Mouse (Mus musculus) midbrain, postnatal 0 days (tissue): ENCODE data around the gene Dazap2. TPM values are rescaled to one million over a fixed set of nuclear protein-coding genes. Genes with fewer than 3 reads are reported as not detected.

Experiments
- ATAC-seq: fragments of 200-750 bp; cut with Nextera tagmentation; 2 replicates; pipeline ENCODE4 v1.8.0; 2017; ENCODE audit warnings: moderate number of reproducible peaks, mild to moderate bottlenecking, moderate TSS enrichment, moderate library complexity; ENCODE audit not compliant: low FRiP score
- DNase-seq: peaks from one replicate; pipeline ENCODE4 v3.0.0-alpha.2; 2015; ENCODE audit warnings: low spot score
- H3K27ac ChIP-seq: fragments of 300-500 bp; sonication (generic); 2 replicates; pipeline ENCODE4 v1.5.1; 2014; ENCODE audit warnings: low read depth, mild to moderate bottlenecking, low read length, mixed read lengths
- H3K27me3 ChIP-seq: fragments of 300-500 bp; sonication (generic); 2 replicates; pipeline ENCODE4 v1.6.1; 2014; ENCODE audit warnings: low read length, control low read depth, mixed read lengths; ENCODE audit not compliant: insufficient read depth
- H3K36me3 ChIP-seq: fragments of 300-500 bp; sonication (generic); 2 replicates; pipeline ENCODE4 v1.6.1; 2014; ENCODE audit warnings: low read length, control low read depth, mixed read lengths; ENCODE audit not compliant: insufficient read depth
- H3K4me1 ChIP-seq: fragments of 300-500 bp; sonication (generic); 2 replicates; pipeline ENCODE4 v1.6.1; 2014; ENCODE audit warnings: mild to moderate bottlenecking, control low read depth, antibody characterized with exemption, low read length, mixed read lengths; ENCODE audit not compliant: insufficient read depth
- H3K4me2 ChIP-seq: fragments of 300-500 bp; sonication (generic); 2 replicates; pipeline ENCODE4 v1.6.1; 2014; ENCODE audit warnings: low read depth, mild to moderate bottlenecking, low read length, mixed read lengths; ENCODE audit not compliant: poor library complexity, severe bottlenecking
- H3K4me3 ChIP-seq: fragments of 300-500 bp; sonication (generic); 2 replicates; pipeline ENCODE4 v1.5.1; 2014; ENCODE audit warnings: low read depth, mild to moderate bottlenecking, low read length, moderate library complexity
- H3K9ac ChIP-seq: fragments of 300-500 bp; sonication (generic); replicated peaks from 2 replicates; pipeline ENCODE4 v1.6.1; 2014; ENCODE audit warnings: mild to moderate bottlenecking, low read length, moderate library complexity, mixed read lengths; ENCODE audit not compliant: poor library complexity, severe bottlenecking
- H3K9me3 ChIP-seq: fragments of 300-500 bp; sonication (generic); 2 replicates; pipeline ENCODE4 v1.6.1; 2016; ENCODE audit warnings: low read length, control low read depth
- CTCF ChIP-seq: IDR thresholded peaks from 2 replicates; pipeline ENCODE4 v1.5.1; 2016; ENCODE audit warnings: antibody characterized with exemption, mild to moderate bottlenecking
- WGBS: fragments of 180-500 bp; shearing (Covaris S2); extraction: QIAGEN DNeasy Blood & Tissue Kit; methylation state at CpG from one replicate; pipeline ENCODE4 v1.1.7; 2014; 5-methylcytosine and 5-hydroxymethylcytosine counted together
- polyA plus RNA-seq: library from polyadenylated mRNA; unstranded; fragments of >200 nt; fragmentation: Nextera tagmentation; extraction: Ambion mirVana; gene quantifications from 2 replicates; pipeline ENCODE4 v1.2.1, GENCODE M21; 2015
- total RNA-seq: library from RNA; depleted of rRNA; stranded (reverse); fragments of >200 nt; gene quantifications from 2 replicates; pipeline ENCODE4 v1.2.3, GENCODE M21; 2014

Gene Dazap2
- total and polyA plus RNA-seq, 2 experiments from 2014 or later: 133 to 148 TPM

DNA sequence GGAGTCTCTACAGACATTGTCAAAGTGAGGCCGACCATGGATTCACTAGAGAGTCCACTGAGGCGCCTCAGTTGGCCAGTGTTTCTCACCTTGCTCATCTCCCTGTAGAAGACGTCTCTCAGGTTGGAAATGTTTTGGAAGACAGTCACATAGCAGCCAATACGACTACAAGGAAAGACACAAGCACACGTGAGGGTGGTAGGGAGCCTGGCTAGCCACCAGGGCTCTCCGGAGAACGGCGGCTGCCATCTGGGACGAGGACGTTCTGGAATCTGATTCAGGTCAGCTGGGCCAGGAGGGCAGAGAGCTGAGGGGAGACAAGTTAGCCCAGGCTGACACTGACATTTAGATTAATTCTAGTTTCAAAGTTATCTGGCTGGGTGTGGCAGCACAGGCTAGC is 35.0 kb downstream of the Dazap2 start:
- no peak overlapping the region for H3K4me3 ChIP-seq
- no peak overlapping the region for H3K9ac ChIP-seq
- 87% methylated on average over 10 of the region's 10 CpGs for WGBS
- no peak overlapping the region for H3K4me2 ChIP-seq
- H3K4me1 ChIP-seq: no peaks in the 10 kb centered on the region
- DNase-seq (no peak), ATAC-seq (no peak)
- H3K27me3 ChIP-seq: no peaks in the 10 kb centered on the region
- no peaks in the 10 kb centered on the region for H3K9me3 ChIP-seq
- TF ChIP-seq CTCF: no peak
- H3K27ac ChIP-seq: no peak overlapping the region
- no peaks in the 10 kb centered on the region for H3K36me3 ChIP-seq

DNA sequence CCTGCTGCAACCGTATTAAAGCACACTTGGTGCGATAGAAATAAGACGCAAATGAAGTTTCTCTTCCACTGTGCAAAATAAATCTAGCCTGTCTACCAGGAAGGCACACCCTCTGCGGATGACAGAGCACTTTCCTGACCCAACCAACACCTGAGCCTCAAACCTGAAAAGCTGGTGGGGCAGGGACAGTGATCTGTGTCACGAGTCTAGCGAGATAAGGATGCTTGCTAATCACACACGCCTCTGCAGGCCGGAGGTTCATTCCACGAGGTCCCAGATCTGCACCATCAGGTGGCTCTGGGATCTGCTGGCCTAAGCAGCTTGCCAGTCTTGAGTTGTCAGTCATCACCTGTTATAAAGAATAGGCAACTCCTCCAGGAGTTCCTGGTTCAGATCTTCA is 36.5 kb downstream of the Dazap2 start:
- no peak for TF ChIP-seq CTCF
- no peak for DNase-seq
- no peak overlapping the region for H3K4me2 ChIP-seq

DNA sequence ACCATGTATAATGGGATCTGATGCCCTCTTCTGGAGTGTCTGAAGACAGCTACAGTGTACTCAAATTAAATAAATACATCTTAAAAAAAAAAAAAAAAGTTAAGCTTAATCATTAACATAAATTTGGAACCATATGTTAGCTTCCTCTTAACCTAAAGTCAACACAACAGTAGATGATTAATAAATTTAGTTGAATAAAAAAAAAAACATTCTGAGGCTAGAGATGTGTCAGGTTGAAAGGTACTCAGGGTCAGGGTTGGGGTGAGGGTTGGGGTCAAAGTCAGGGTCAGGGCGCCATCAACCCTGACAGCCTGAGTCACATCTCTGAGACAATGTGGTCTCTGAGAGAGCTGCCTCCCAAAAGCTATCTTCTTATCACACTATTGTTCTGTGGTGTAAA is 39.1 kb downstream of the Dazap2 start:
- H3K27me3 ChIP-seq: no peaks in the 10 kb centered on the region
- no peak overlapping the region for H3K4me2 ChIP-seq
- no peaks in the 10 kb centered on the region for H3K9me3 ChIP-seq
- WGBS: 87% methylated on average over 1 of the region's 1 CpGs
- no peak for TF ChIP-seq CTCF
- no peak for DNase-seq
- no peak overlapping the region for H3K9ac ChIP-seq
- no peak overlapping the region for H3K4me3 ChIP-seq
- no peaks in the 10 kb centered on the region for H3K4me1 ChIP-seq
- H3K27ac ChIP-seq: no peak overlapping the region
- no peak for ATAC-seq
- H3K36me3 ChIP-seq: no peaks in the 10 kb centered on the region

More for the DNA sequence above, 36.5 kb downstream of the Dazap2 start:
- Histone ChIP-seq H3K27me3 (no peaks in the 10 kb centered on the region), H3K4me1 (no peaks in the 10 kb centered on the region), H3K9ac (no peak overlapping the region), H3K4me3 (no peak overlapping the region), H3K27ac (no peak overlapping the region), H3K9me3 (no peaks in the 10 kb centered on the region), H3K36me3 (no peaks in the 10 kb centered on the region)
- 87% methylated on average over 9 of the region's 9 CpGs for WGBS
- ATAC-seq: no peak

DNA sequence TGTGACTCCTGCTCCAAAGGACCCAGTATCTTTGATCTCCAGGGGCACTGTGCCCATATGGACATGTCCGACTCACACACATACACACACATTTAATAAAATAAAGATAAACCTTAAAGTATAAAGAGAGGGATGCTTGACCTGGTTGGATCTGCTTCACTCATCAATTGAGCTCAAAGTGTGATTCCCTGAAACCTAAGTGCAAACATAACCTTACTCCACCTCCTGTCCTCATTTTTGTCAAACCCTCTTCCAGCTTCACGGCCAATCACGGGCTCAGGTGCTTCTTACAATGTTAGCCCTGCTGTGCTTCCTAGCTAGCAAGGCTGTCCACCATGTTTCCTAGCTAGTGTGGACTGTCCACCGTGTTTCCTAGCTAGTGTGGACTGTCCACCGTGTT is 40.1 kb downstream of the Dazap2 start:
- Histone ChIP-seq H3K27ac (no peak overlapping the region), H3K27me3 (no peaks in the 10 kb centered on the region), H3K9ac (no peak overlapping the region), H3K4me3 (no peak overlapping the region), H3K9me3 (no peaks in the 10 kb centered on the region), H3K36me3 (no peaks in the 10 kb centered on the region), H3K4me1 (no peaks in the 10 kb centered on the region), H3K4me2 (no peak overlapping the region)
- no peak for TF ChIP-seq CTCF
- ATAC-seq: no peak
- DNase-seq: no peak
- WGBS: 88% methylated on average over 5 of the region's 5 CpGs

DNA sequence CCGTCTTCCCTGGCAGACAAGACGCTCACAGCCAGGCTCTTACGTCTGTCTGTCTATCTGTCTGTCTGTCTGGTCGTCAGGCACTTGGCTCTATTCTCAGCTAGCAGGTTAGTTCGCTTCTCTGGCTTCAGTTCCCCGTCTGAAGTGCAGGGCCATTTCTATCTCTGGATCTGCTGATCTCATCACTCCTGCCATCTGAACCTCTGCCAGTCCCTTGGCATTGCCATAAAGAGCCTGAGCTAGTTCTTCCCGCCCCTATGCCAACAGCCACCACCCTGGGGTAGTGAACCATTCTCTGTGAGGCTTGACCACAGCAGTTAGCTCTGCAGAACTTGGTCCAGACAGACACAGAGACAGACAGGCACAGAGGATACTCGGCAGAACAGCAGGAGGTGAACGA is 45.2 kb downstream of the Dazap2 start:
- Histone ChIP-seq H3K27ac (no peak overlapping the region), H3K9ac (no peak overlapping the region), H3K4me3 (no peak overlapping the region), H3K9me3 (no peaks in the 10 kb centered on the region), H3K4me2 (no peak overlapping the region), H3K4me1 (no peaks in the 10 kb centered on the region), H3K27me3 (no peaks in the 10 kb centered on the region), H3K36me3 (no peaks in the 10 kb centered on the region)
- 85% methylated on average over 9 of the region's 9 CpGs for WGBS
- no peak for TF ChIP-seq CTCF
- DNase-seq: no peak
- no peak for ATAC-seq

DNA sequence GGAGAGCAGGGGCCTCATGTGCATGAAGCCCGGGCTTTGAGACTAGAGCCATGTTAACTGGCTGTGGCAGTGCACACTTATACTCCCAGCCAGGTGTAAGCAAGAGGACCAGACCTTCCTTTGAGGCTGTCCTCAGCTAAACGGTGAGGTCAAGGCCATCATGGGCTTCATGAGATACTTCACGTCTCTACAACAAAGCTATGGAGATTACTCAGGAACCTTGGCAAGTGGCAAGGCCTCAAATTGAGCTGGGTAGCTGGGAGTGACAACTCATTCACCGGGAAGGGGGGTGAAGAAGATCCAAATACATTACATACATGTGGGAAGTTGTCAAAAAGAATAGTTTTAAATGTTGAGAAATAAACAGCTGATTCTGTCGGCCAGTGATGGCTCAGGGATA is 45.7 kb downstream of the Dazap2 start:
- no peak overlapping the region for H3K4me3 ChIP-seq
- no peak overlapping the region for H3K4me2 ChIP-seq
- no peak overlapping the region for H3K9ac ChIP-seq
- ATAC-seq: no peak
- H3K27me3 ChIP-seq: no peaks in the 10 kb centered on the region
- no peak overlapping the region for H3K27ac ChIP-seq
- H3K9me3 ChIP-seq: no peaks in the 10 kb centered on the region
- no peaks in the 10 kb centered on the region for H3K36me3 ChIP-seq
- TF ChIP-seq CTCF: no peak
- DNase-seq: no peak
- no peaks in the 10 kb centered on the region for H3K4me1 ChIP-seq
- 89% methylated on average over 5 of the region's 5 CpGs for WGBS

DNA sequence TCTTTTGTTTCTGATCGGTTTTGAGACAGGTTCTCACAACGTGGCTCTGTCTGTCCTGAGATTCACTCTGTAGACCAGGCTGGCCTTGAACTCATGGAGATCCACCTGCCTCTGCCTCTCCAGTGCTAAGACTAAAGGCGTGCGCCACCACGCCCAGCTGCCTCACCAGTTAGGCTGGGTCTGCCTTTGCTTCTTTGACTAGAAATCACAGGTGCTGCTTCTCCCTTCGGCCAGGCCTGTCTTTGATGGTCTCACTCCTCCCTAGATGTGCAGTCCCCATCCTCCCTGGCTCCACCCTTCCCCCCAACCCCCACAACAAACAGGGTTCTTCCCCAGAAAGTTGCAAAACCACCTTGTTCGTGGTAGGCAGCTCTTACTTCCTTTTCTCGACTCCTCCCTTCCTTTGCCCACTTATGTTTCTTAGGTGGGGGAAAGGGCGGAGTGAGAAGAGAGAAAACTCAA is 49.7 kb downstream of the Dazap2 start:
- Histone ChIP-seq H3K27me3 (no peaks in the 10 kb centered on the region), H3K4me1 (no peaks in the 10 kb centered on the region), H3K4me2 (no peak overlapping the region), H3K9ac (no peak overlapping the region), H3K9me3 (no peaks in the 10 kb centered on the region), H3K36me3 (no peaks in the 10 kb centered on the region), H3K4me3 (no peak overlapping the region), H3K27ac (no peak overlapping the region)
- WGBS: 84% methylated on average over 9 of the region's 9 CpGs
- no peak for ATAC-seq
- no peak for TF ChIP-seq CTCF
- no peak for DNase-seq
